In genomic region chr9:57147205-57148143, GRCm38 (mm10) we compare ENCODE assay signal across 8 mouse cellular contexts. TPM values are rescaled to one million over a fixed set of nuclear protein-coding genes. Genes with fewer than 3 reads are reported as not detected.
A peak's percentile ranks its signal among the peaks of the same experiment; 100 is the strongest.
DNase-seq lines count a peak whose midpoint lies in the region; ATAC-seq and TF ChIP-seq lines count a peak whose summit lies in the region.

No protein-coding gene starts in this region.

- peak overlapping the region; percentile 57 for H3K4me2 ChIP-seq in embryonic facial prominence, embryonic 12.5 days (replicated peaks)
- peak overlapping the region; percentile 87 for H3K4me2 ChIP-seq in hindbrain, embryonic 15.5 days

- peak; percentile 94 for DNase-seq in heart, adult 11 months
- DNase-seq in heart, postnatal 36 days: no peak
- no peak for DNase-seq in ES-E14 (ENCODE audit: low read depth, low spot score)
- DNase-seq in midbrain, embryonic 10.5 days (ENCODE audit: low spot score): no peak
- no peak for DNase-seq in ovary, postnatal 10 days (ENCODE audit: low spot score)
- no peak for DNase-seq in spleen, postnatal 10 days (ENCODE audit: low spot score in 2 of 2)

- no peaks in the 10 kb centered on the region for H3K27me3 ChIP-seq in embryonic facial prominence, embryonic 12.5 days
- no peaks in the 10 kb centered on the region for H3K27me3 ChIP-seq in hindbrain, embryonic 15.5 days
- H3K27me3 ChIP-seq in midbrain, embryonic 10.5 days (ENCODE audit: low read depth, poor library complexity, severe bottlenecking): no peaks in the 10 kb centered on the region

- 9% methylated on average over 19 of the region's 19 CpGs for WGBS in embryonic facial prominence, embryonic 12.5 days
- WGBS in hindbrain, embryonic 15.5 days: 8% methylated on average over 19 of the region's 19 CpGs
- WGBS in midbrain, embryonic 10.5 days: 11% methylated on average over 19 of the region's 19 CpGs

- H3K4me3 ChIP-seq in ES-E14 (ENCODE audit: insufficient read depth in 1 of 2, low read depth in 1 of 2, low read length in 2 of 2, poor library complexity in 1 of 2, severe bottlenecking in 1 of 2): peak overlapping the region; percentile 68 to 83
- peak overlapping the region; percentile 51 for H3K4me3 ChIP-seq in embryonic facial prominence, embryonic 12.5 days
- H3K4me3 ChIP-seq in hindbrain, embryonic 15.5 days: peak overlapping the region; percentile 52
- peak overlapping the region; percentile 65 for H3K4me3 ChIP-seq in midbrain, embryonic 10.5 days

- no peak for ATAC-seq in embryonic facial prominence, embryonic 12.5 days (ENCODE audit: insufficient number of reproducible peaks, insufficient read depth, low FRiP score, low TSS enrichment)
- ATAC-seq in hindbrain, embryonic 15.5 days (ENCODE audit: low FRiP score, low read depth): peak; percentile 40

- in situ Hi-C loops in ES-E14 (cut with MboI; ENCODE audit: low sequenced_read_pairs in 2 of 2, unreplicated experiment in 2 of 2): no loop called here

- H3K9ac ChIP-seq in ES-E14 (ENCODE audit: insufficient read depth, low read depth, low read length, poor library complexity, severe bottlenecking): peak overlapping the region; percentile 77
- peak overlapping the region; percentile 60 for H3K9ac ChIP-seq in embryonic facial prominence, embryonic 12.5 days
- H3K9ac ChIP-seq in hindbrain, embryonic 15.5 days: peak overlapping the region; percentile 66

- intact Hi-C loops in heart, postnatal 36 days (cut with DNase I): loop anchor here (5.0 kb wide), 1 partner anchor 290 kb away; no protein-coding TSS in a partner anchor

- H3K27ac ChIP-seq in ES-E14 (ENCODE audit: insufficient read depth, low read depth, low read length, poor library complexity, severe bottlenecking): no peak overlapping the region
- peak overlapping the region; percentile 72 for H3K27ac ChIP-seq in embryonic facial prominence, embryonic 12.5 days
- H3K27ac ChIP-seq in hindbrain, embryonic 15.5 days (replicated peaks): peak overlapping the region; percentile 83
- peak overlapping the region; percentile 86 for H3K27ac ChIP-seq in midbrain, embryonic 10.5 days (replicated peaks)

- H3K4me1 ChIP-seq in ES-E14 (ENCODE audit: control insufficient read depth in 2 of 2, insufficient read depth in 2 of 2, low read length in 2 of 2, poor library complexity in 1 of 2): peaks cover 0 to 11% of the 10 kb centered on the region in 2 experiments; a peak in 3 of 4 replicates
- peaks cover 14% of the 10 kb centered on the region for H3K4me1 ChIP-seq in embryonic facial prominence, embryonic 12.5 days
- peaks cover 23% of the 10 kb centered on the region for H3K4me1 ChIP-seq in hindbrain, embryonic 15.5 days (replicated peaks)
- H3K4me1 ChIP-seq in midbrain, embryonic 10.5 days: peaks cover 27% of the 10 kb centered on the region

- peaks cover 7% of the 10 kb centered on the region; the same call in 1 of the 2 replicates for H3K36me3 ChIP-seq in ES-E14 (ENCODE audit: control insufficient read depth, insufficient read depth, low read length, poor library complexity, severe bottlenecking)
- peaks cover 20% of the 10 kb centered on the region; the same call in 1 of the 2 replicates for H3K36me3 ChIP-seq in embryonic facial prominence, embryonic 12.5 days
- H3K36me3 ChIP-seq in hindbrain, embryonic 15.5 days: 0 out of 2 replicates have a peak, but pooled peaks cover 7% of the 10 kb centered on the region
- H3K36me3 ChIP-seq in midbrain, embryonic 10.5 days: peaks cover 23% of the 10 kb centered on the region

- no peaks in the 10 kb centered on the region for H3K9me3 ChIP-seq in ES-E14 (ENCODE audit: control insufficient read depth, insufficient read depth, low read depth, low read length)
- H3K9me3 ChIP-seq in embryonic facial prominence, embryonic 12.5 days: no peaks in the 10 kb centered on the region
- no peaks in the 10 kb centered on the region for H3K9me3 ChIP-seq in hindbrain, embryonic 15.5 days
- no peaks in the 10 kb centered on the region for H3K9me3 ChIP-seq in midbrain, embryonic 10.5 days (replicated peaks)

TF ChIP-seq in ES-E14, 5 proteins besides CTCF, POLR2A, EP300 and RAD21:
- TF ChIP-seq ZC3H11A (IDR thresholded peaks at IDR 0.05; ENCODE audit: borderline replicate concordance, low read depth, low read length): no peak
- no peak for TF ChIP-seq MAFK (IDR thresholded peaks at IDR 0.05; ENCODE audit: insufficient read depth, low read depth, low read length)
- no peak for TF ChIP-seq ZNF384 (IDR thresholded peaks at IDR 0.05; ENCODE audit: low read depth, low read length)
- TF ChIP-seq CHD2 (IDR thresholded peaks at IDR 0.05; ENCODE audit: low read depth, low read length): no peak
- no peak for TF ChIP-seq HCFC1 (IDR thresholded peaks at IDR 0.05; ENCODE audit: borderline replicate concordance, insufficient read depth, low read length)

RNA-seq across cellular contexts. Expression of gene Neil1, which starts 0.6 kb away (rescaled TPM):
- total RNA-seq in heart, postnatal 36 days (2021): 1 to 10 TPM; 5.5 to 6.5 TPM
- total RNA-seq in ES-E14 (2012; rRNA removed): 4.4 and 7.9 TPM in 2 replicates
- 8.4 and 9.7 TPM in 2 replicates for polyA plus RNA-seq in embryonic facial prominence, embryonic 12.5 days (2016; fragmentation: Nextera tagmentation; extraction: Ambion mirVana)
- polyA plus RNA-seq in hindbrain, embryonic 15.5 days (2015; fragmentation: Nextera tagmentation; extraction: Ambion mirVana): 9.1 and 9.9 TPM in 2 replicates
- 5.4 and 7.1 TPM in 2 replicates for polyA plus RNA-seq in midbrain, embryonic 10.5 days (2016; fragmentation: Nextera tagmentation; extraction: Ambion mirVana)

RNA-seq across cellular contexts. Expression of gene Commd4, which starts 10.7 kb away (rescaled TPM):
- 10 to 100 TPM; 26.6 to 29.6 TPM for total RNA-seq in heart, postnatal 36 days (2021)
- total RNA-seq in ES-E14 (2012; rRNA removed): 116 and 173 TPM in 2 replicates
- polyA plus RNA-seq in embryonic facial prominence, embryonic 12.5 days (2016; fragmentation: Nextera tagmentation; extraction: Ambion mirVana): 94.0 and 100 TPM in 2 replicates
- polyA plus RNA-seq in hindbrain, embryonic 15.5 days (2015; fragmentation: Nextera tagmentation; extraction: Ambion mirVana): 170 and 192 TPM in 2 replicates
- 117 and 122 TPM in 2 replicates for polyA plus RNA-seq in midbrain, embryonic 10.5 days (2016; fragmentation: Nextera tagmentation; extraction: Ambion mirVana)

RNA-seq across cellular contexts. Expression of gene Man2c1, which starts 17.0 kb away (rescaled TPM):
- total RNA-seq in heart, postnatal 36 days (2021): 10 to 100 TPM; 42.5 to 44.9 TPM
- 122 and 211 TPM in 2 replicates for total RNA-seq in ES-E14 (2012; rRNA removed)
- 70.2 and 88.8 TPM in 2 replicates for polyA plus RNA-seq in embryonic facial prominence, embryonic 12.5 days (2016; fragmentation: Nextera tagmentation; extraction: Ambion mirVana)
- polyA plus RNA-seq in hindbrain, embryonic 15.5 days (2015; fragmentation: Nextera tagmentation; extraction: Ambion mirVana): 94.9 and 108 TPM in 2 replicates
- 61.1 and 69.7 TPM in 2 replicates for polyA plus RNA-seq in midbrain, embryonic 10.5 days (2016; fragmentation: Nextera tagmentation; extraction: Ambion mirVana)
